Mouse (Mus musculus) small intestine, adult 2 months (tissue): ENCODE measurements at regions not wholly inside any gene's neighbourhood (a gene's known extent, or its start where the extent isn't known, plus 50 kb on each side); places are given as distances from the start of the nearest gene placed in this dataset.

Experiments
- CTCF ChIP-seq: fragments of 200-500 bp; IDR thresholded peaks from 2 replicates; pipeline ENCODE4 v1.5.1; 2012; ENCODE audit warnings: low read depth, mild to moderate bottlenecking, control low read depth, inconsistent platforms, low read length, moderate library complexity, mixed read lengths; ENCODE audit not compliant: insufficient replicate concordance, insufficient read length; ENCODE audit errors: extremely low read depth
- POLR2A ChIP-seq: fragments of 200-500 bp; IDR thresholded peaks from 2 replicates; pipeline ENCODE4 v1.6.1; 2012; ENCODE audit warnings: low read depth, mild to moderate bottlenecking, control low read depth, inconsistent platforms, low read length, moderate library complexity

DNA sequence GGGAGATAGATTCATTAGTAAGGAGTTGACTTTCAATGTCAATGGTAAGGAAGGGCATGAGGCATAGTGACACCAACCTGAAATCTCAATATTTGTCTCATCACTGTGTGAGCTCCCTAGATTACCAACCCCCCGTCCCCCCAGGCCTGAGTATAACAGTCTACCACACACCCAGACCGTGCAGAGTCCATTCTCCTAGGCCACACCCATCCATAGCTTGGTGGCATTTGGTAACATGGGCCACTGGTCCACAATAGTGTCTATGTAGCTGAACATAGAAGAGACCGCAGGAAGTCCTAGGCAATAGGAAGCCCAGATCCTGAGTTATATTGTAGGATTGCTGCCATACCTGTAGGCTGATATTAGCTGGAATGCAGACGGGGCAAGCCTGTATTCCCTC is 84.7 kb upstream of the Nck2 start:
- TF ChIP-seq CTCF: no peak
- TF ChIP-seq POLR2A: no peak
